Mouse (Mus musculus) ES-E14 (cell line): ENCODE results near the gene Krtap1-3. TPM values are rescaled to one million over a fixed set of nuclear protein-coding genes. Genes with fewer than 3 reads are reported as not detected.

Experiments used
- DNase-seq: peaks from one replicate; pipeline ENCODE4 v3.0.0-alpha.2; 2013; ENCODE audit warnings: low read depth, low spot score
- H3K27ac ChIP-seq: 2 replicates; pipeline ENCODE4 v1.5.1; 2012; ENCODE audit warnings: low read depth, mild to moderate bottlenecking, low read length, moderate library complexity, mixed read lengths; ENCODE audit not compliant: poor library complexity, insufficient read depth, severe bottlenecking
- H3K36me3 ChIP-seq: 2 replicates; pipeline ENCODE4 v1.6.1; 2012; ENCODE audit warnings: mild to moderate bottlenecking, low read length, moderate library complexity, mixed read lengths; ENCODE audit not compliant: control insufficient read depth, poor library complexity, insufficient read depth, severe bottlenecking
- H3K4me1 ChIP-seq, 2 experiments: fragments of 150-350 bp in 1 of 2; sonication (generic) in 1 of 2; 2 replicates each; pipeline ENCODE4 v1.6.1; 2012; ENCODE audit warnings: low read length in 2 of 2, mild to moderate bottlenecking in 1 of 2, mixed read lengths in 1 of 2; ENCODE audit not compliant: control insufficient read depth in 2 of 2, insufficient read depth in 2 of 2, poor library complexity in 1 of 2
- H3K4me3 ChIP-seq, 2 experiments: fragments of 150-350 bp in 1 of 2; sonication (generic) in 1 of 2; 2 replicates each; pipeline ENCODE4 v1.5.1; 2012; ENCODE audit warnings: low read length in 2 of 2, low read depth in 1 of 2, mild to moderate bottlenecking in 1 of 2, mixed read lengths in 1 of 2; ENCODE audit not compliant: insufficient read depth in 1 of 2, poor library complexity in 1 of 2, severe bottlenecking in 1 of 2
- H3K9ac ChIP-seq: 2 replicates; pipeline ENCODE4 v1.6.1; 2012; ENCODE audit warnings: low read depth, mild to moderate bottlenecking, low read length, mixed read lengths; ENCODE audit not compliant: poor library complexity, insufficient read depth, severe bottlenecking
- H3K9me3 ChIP-seq: fragments of 150-350 bp; sonication (generic); 2 replicates; pipeline ENCODE4 v1.6.1; 2012; ENCODE audit warnings: low read depth, mild to moderate bottlenecking, low read length; ENCODE audit not compliant: control insufficient read depth, insufficient read depth
- CHD2 ChIP-seq: IDR thresholded peaks from 2 replicates; pipeline ENCODE4 v1.6.1; 2014; ENCODE audit warnings: mild to moderate bottlenecking, low read depth, low read length, inconsistent platforms
- HCFC1 ChIP-seq: IDR thresholded peaks from 2 replicates; pipeline ENCODE4 v1.6.1; 2012; ENCODE audit warnings: low read length, inconsistent platforms, borderline replicate concordance; ENCODE audit not compliant: insufficient read depth
- MAFK ChIP-seq: IDR thresholded peaks from 2 replicates; pipeline ENCODE4 v1.6.1; 2014; ENCODE audit warnings: mild to moderate bottlenecking, low read depth, low read length, inconsistent platforms; ENCODE audit not compliant: insufficient read depth
- ZC3H11A ChIP-seq: IDR thresholded peaks from 2 replicates; pipeline ENCODE4 v1.6.1; 2012; ENCODE audit warnings: low read depth, mild to moderate bottlenecking, inconsistent platforms, low read length, borderline replicate concordance
- ZNF384 ChIP-seq: IDR thresholded peaks from 2 replicates; pipeline ENCODE4 v1.6.1; 2012; ENCODE audit warnings: low read depth, low read length, inconsistent platforms
- in situ Hi-C, 2 experiments: fragments of 600-800 bp; cut with MboI; formaldehyde crosslinking; loops; one replicate each; pipeline ENCODE4 v1.15.1; 2025; ENCODE audit warnings: low sequenced_read_pairs in 2 of 2, inconsistent platforms in 1 of 2; ENCODE audit not compliant: unreplicated experiment in 2 of 2
- total RNA-seq: library from RNA; depleted of rRNA; stranded (reverse); fragments of 300-350 nt; gene quantifications from 2 replicates; pipeline ENCODE4 v1.2.3, GENCODE M21; 2012; rRNA removed

Krtap1-3 gene
- not detected in 2 replicates for total RNA-seq

- in situ Hi-C loops = no loop called here
- no peak within 1 kb of the TSS for H3K27ac ChIP-seq
These were observed at the start of gene Krtap1-3 for GRCm38 (mm10) chr11:99590981-99591380. TSS of gene Krtap1-3 (minus strand) at chr11:99591339.

GRCm38 (mm10) chr11:99640926-99641325 is 49.8 kb upstream of the Krtap1-3 start:
- TF ChIP-seq CHD2 (no peak), HCFC1 (no peak), MAFK (no peak), ZC3H11A (no peak), ZNF384 (no peak)
- H3K4me3 ChIP-seq = no peak overlapping the region
- DNase-seq = no peak
- H3K9ac ChIP-seq = no peak overlapping the region
- in situ Hi-C loops = no loop called here
- no peaks in the 10 kb centered on the region for H3K36me3 ChIP-seq
- H3K9me3 ChIP-seq = no peaks in the 10 kb centered on the region
- no peaks in the 10 kb centered on the region for H3K4me1 ChIP-seq
- no peak overlapping the region for H3K27ac ChIP-seq

More at GRCm38 (mm10) chr11:99590981-99591380, at the start of gene Krtap1-3:
- DNase-seq = no peak
- TF ChIP-seq MAFK = no peak
- no peak for TF ChIP-seq ZNF384
- no peak for TF ChIP-seq ZC3H11A
- no peak for TF ChIP-seq CHD2
- TF ChIP-seq HCFC1 = no peak
- no peaks in the 10 kb centered on the region for H3K4me1 ChIP-seq
- no peak within 1 kb of the TSS for H3K9ac ChIP-seq
- no peak within 1 kb of the TSS for H3K4me3 ChIP-seq
- H3K9me3 ChIP-seq = no peaks in the 10 kb centered on the region
- no peaks in the 10 kb centered on the region for H3K36me3 ChIP-seq

GRCm38 (mm10) chr11:99637086-99637485 is 45.9 kb upstream of the Krtap1-3 start:
- Histone ChIP-seq H3K4me1 (no peaks in the 10 kb centered on the region), H3K9me3 (no peaks in the 10 kb centered on the region), H3K27ac (no peak overlapping the region), H3K9ac (no peak overlapping the region), H3K36me3 (no peaks in the 10 kb centered on the region), H3K4me3 (no peak overlapping the region)
- no peak for DNase-seq
- no peak for TF ChIP-seq HCFC1
- TF ChIP-seq ZNF384 = no peak
- no peak for TF ChIP-seq MAFK
- TF ChIP-seq ZC3H11A = no peak
- no peak for TF ChIP-seq CHD2
- in situ Hi-C loops = no loop called here

- in situ Hi-C loops = no loop called here
- TF ChIP-seq ZC3H11A (no peak), HCFC1 (no peak), CHD2 (no peak), ZNF384 (no peak), MAFK (no peak)
- Histone ChIP-seq H3K9ac (no peak within 1 kb of the TSS), H3K36me3 (no peaks in the 10 kb centered on the region), H3K4me1 (no peaks in the 10 kb centered on the region), H3K27ac (no peak within 1 kb of the TSS), H3K9me3 (no peaks in the 10 kb centered on the region), H3K4me3 (no peak within 1 kb of the TSS)
- DNase-seq = no peak
These were observed 43.6 kb upstream of the Krtap1-3 start, which contains the start of gene Krtap4-2 for GRCm38 (mm10) chr11:99634653-99635134. TSS of gene Krtap4-2 (minus strand) at chr11:99635084.
